Mouse (Mus musculus): ENCODE measurements at regions not wholly inside any gene's neighbourhood (a gene's known extent, or its start where the extent isn't known, plus 50 kb on each side); places are given as distances from the start of the nearest gene placed in this dataset.
A peak's percentile ranks its signal among the peaks of the same experiment; 100 is the strongest.
"Not testable (repeated sequence)": the region's sequence is repeated elsewhere in the genome, so short reads cannot be mapped to it uniquely, and the experiment has no call there.

DNA sequence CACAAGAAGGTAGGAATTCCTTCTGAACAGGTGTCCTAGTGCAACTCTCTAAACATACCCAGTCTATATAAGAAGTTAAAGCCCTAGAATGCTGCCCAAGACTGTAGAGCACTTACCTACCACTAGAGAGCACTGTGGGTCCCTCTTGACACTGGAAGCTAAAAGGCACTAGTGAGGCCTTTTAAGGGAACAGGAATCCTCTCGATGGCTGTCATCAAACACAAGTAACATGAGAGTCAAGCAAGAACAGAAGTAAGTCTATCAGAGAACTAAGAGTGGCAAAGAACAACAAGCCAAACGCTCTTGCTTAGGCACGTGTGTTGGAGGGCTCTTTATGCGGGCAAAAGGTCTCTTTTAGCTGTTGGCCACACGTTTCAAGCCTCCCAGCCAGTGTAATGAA lies 123.8 kb upstream of the G530012D18Rik start:
- DNase-seq (ENCODE audit: low spot score in 2 of 2), result not testable (repeated sequence)

DNA sequence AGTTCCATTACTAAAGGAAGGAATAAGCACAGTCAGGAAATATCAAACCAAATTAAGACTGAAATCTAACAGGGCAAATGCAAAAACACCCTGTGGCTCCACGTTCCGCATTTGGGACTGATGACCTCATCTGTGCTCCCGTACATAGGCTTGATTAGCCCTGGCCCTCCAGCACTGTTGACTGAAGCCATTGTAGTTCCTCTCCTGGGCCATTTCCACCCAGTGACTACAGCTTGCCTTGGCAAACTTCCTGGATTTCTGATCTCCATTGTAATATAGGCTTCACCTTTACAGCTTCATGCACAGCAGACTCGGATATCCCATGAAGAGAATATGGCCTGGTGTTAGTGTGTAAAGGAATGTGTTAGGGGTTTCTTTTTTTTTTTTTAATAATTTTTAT lies 122.1 kb upstream of the G530012D18Rik start:
- not testable (repeated sequence) for DNase-seq (ENCODE audit: low spot score in 2 of 2)

DNA sequence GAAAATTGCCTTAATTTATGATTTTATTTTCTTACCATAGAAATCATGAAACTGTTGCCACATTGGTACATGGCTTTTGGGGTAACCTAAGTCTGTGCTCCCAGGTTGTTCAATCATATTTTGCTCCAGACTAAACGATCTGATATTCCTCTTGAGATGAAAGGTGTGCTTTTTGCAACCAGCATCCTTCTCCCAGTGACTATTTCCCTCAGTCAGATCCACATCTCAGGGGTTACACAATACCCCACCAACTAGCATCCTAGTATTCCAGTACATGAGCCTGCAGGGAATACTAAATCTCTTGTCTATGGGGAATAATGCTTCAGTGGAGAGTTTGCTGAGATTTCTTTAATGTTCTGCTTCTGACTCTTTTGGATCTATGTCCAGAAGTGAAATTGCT lies 118.8 kb upstream of the G530012D18Rik start:
- not testable (repeated sequence) for DNase-seq (ENCODE audit: low spot score in 2 of 2)

DNA sequence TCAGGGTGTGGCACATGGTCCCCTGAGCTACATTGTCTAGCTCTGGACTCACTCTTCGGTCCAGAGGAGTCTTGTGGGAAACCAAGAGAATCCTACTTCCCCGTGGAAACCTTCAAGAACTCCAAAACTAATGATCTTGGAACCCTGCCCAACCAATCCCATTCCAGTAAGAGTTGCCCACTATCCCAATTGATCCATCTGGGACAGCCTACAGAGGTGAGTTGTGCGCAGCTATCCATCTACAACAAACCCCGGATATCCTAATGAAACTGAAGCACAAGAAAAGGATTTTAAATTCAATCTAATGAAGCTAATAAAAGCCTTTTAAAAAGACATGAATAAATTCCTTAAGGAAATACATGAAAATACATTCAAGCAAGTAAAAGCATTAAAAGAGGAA lies 117.7 kb upstream of the G530012D18Rik start:
- DNase-seq (ENCODE audit: low spot score in 2 of 2), result not testable (repeated sequence)

DNA sequence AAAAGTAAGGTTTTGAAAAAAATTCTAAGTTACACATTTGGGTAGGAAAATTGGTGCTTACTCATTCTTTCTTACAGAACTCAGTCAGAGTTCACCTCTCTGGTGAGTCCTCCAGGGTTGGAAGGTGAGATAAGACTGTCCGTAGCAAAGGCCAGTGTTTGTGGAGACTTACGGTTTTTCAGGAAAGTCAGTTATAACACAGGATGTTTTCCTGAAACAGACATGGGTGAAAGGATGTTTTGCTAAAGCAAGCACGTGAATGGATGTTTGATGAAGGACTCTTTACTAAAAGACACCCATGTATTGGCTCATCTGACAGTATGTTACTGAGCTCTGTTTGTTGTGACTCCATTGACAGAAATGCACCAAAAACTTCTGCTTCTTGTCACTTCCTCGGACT lies 113.4 kb upstream of the G530012D18Rik start:
- DNase-seq (ENCODE audit: low spot score in 2 of 2), result not testable (repeated sequence)

DNA sequence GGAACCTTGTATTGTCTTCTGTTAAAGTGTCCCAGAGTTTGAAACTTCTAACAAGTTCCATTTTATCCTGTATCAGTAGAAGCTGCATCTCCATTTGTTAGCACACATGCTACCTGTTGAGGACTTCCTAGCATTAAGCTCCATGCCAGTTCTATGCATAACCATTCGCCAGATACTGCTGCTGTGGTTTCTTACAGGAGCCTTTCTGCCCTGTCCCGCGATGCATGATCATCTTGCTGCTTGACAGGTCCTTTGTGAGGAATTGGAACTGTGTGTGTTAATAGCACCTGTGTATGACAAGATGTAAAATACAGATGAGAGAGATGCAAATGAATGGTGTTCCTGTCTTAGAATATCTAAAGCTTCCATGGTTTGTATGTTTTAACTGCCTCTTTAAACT lies 96.4 kb upstream of the G530012D18Rik start:
- peak in 1 of 2 experiments; percentile 19 for DNase-seq (ENCODE audit: low spot score in 2 of 2)

DNA sequence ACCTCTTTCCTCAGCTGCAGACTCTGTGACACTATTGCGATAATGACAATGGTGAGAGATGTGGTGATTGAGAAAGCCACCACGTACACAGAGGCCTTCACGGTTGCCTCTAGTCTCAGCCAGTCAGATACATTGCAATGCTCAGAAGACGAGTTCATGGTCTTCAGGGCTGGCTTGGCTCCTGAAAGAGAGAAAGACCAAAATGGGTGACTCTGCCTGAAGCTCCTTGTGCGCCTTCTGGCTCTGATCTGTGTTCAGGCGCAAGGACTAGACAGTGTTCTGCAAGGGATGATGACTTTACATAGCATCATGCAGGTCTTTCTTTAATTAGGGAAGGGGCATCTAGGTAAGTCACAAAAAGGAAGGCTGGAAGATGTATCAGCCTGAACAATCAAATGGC lies 90.5 kb upstream of the G530012D18Rik start:
- DNase-seq (ENCODE audit: low spot score in 2 of 2), result peak in 1 of 2 experiments; percentile 27

DNA sequence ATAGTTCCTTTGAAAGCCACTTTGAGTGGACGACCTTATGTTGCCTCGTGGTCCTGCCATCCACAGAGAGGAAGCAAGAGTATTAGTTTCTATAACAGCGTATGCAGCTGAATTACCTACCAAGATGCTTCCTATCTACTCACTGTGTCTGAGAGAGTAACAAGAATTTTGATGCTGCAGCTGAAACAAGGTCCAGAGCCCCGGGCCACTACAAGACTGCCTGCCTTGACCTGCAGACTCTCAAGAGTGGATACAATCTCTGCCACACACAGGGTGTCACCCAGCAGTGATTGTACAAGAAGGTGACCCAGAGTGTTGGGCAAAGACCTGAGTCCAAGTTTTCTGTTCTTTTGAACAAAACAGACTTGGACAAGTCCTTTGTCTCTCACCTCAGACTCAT lies 75.5 kb upstream of the G530012D18Rik start:
- DNase-seq (ENCODE audit: low spot score in 2 of 2), result not testable (repeated sequence)

DNA sequence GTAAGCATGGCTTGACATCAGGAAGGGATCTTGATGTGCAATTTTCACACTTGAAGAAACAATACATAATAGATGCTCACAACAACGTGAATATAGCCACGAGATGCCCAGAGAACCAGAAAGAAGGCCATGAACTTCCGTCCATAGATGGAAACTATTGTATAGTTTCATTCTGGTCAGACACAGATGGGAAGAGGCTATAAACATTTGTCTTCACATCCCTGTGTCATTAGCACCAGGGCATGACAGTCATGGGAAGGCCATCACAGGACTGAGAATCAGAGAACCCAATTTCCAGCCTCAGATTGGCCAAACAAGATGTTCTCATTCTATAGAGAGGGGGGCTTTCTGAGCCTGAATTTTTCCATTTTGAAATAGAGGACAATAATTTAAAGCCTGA lies 74.2 kb upstream of the G530012D18Rik start:
- not testable (repeated sequence) for DNase-seq (ENCODE audit: low spot score in 2 of 2)
